In the genomic region with DNA sequence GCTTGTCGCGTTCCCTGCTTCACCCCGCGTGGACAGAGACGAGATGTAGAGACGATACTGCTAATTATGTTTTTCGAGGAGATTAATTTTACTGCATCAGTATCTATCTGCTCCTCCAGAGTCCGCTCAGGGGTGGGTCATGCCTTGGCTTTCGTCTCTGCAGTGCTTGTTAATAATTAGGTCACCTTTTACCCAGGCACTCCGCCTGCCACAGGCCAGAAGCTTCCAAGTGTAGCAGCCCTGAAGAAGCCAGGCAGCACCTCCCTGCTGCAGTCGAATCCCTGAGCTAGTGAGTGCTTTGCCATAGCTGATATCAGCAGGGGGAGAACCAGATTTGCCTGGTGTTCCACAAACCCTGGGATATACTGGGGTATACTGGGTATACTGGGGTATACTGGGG, we compare ENCODE assay signal across 23 mouse cellular contexts. TPM values are rescaled to one million over a fixed set of nuclear protein-coding genes. Genes with fewer than 3 reads are reported as not detected.
A peak's percentile ranks its signal among the peaks of the same experiment; 100 is the strongest.
DNase-seq lines count a peak whose midpoint lies in the region; ATAC-seq lines count a peak whose summit lies in the region.
"Had no signal": no experiment of that assay in that cellular context is flagged by ENCODE, and none has a peak within 500 bp of the region (broad histone marks: within the 10 kb centered on the region; RNA-seq: fewer than 3 reads in every experiment).

No protein-coding gene starts in this region.

- no peak overlapping the region for H3K27ac ChIP-seq in hindbrain, embryonic 14.5 days
- no peak overlapping the region for H3K27ac ChIP-seq in hindbrain, embryonic 10.5 days
- no peak overlapping the region for H3K27ac ChIP-seq in intestine, embryonic 16.5 days (ENCODE audit: low read length)
- H3K27ac ChIP-seq: embryonic facial prominence, embryonic 15.5 days; kidney, postnatal 0 days; limb, embryonic 13.5 days; liver, embryonic 12.5 days; midbrain, embryonic 12.5 days had no signal

- H3K9me3 ChIP-seq in hindbrain, embryonic 14.5 days (ENCODE audit: control insufficient read depth, low read length) = no peaks in the 10 kb centered on the region
- no peaks in the 10 kb centered on the region for H3K9me3 ChIP-seq in hindbrain, embryonic 10.5 days
- no peaks in the 10 kb centered on the region; the same call in 1 of the 2 replicates for H3K9me3 ChIP-seq in intestine, embryonic 16.5 days (ENCODE audit: control insufficient read depth, low read length)
- H3K9me3 ChIP-seq: limb, embryonic 13.5 days; liver, embryonic 12.5 days; midbrain, embryonic 12.5 days had no signal

- no peak overlapping the region for H3K4me3 ChIP-seq in hindbrain, embryonic 14.5 days (replicated peaks; ENCODE audit: low read length)
- no peak overlapping the region for H3K4me3 ChIP-seq in hindbrain, embryonic 10.5 days
- no peak overlapping the region for H3K4me3 ChIP-seq in intestine, embryonic 16.5 days (ENCODE audit: low read length)
- H3K4me3 ChIP-seq: embryonic facial prominence, embryonic 15.5 days; heart, embryonic 12.5 days; limb, embryonic 13.5 days; liver, embryonic 12.5 days; midbrain, embryonic 12.5 days had no signal

- H3K9ac ChIP-seq in hindbrain, embryonic 14.5 days = no peak overlapping the region
- H3K9ac ChIP-seq in intestine, embryonic 16.5 days (ENCODE audit: low read depth, low read length) = no peak overlapping the region
- H3K9ac ChIP-seq: embryonic facial prominence, embryonic 15.5 days; heart, embryonic 12.5 days; limb, embryonic 13.5 days; liver, embryonic 12.5 days; midbrain, embryonic 12.5 days had no signal

- no peak overlapping the region for H3K4me2 ChIP-seq in hindbrain, embryonic 14.5 days (replicated peaks)
- H3K4me2 ChIP-seq in intestine, embryonic 16.5 days (ENCODE audit: low read depth, low read length) = no peak overlapping the region
- H3K4me2 ChIP-seq: embryonic facial prominence, embryonic 15.5 days; heart, embryonic 12.5 days; limb, embryonic 13.5 days; liver, embryonic 12.5 days; midbrain, embryonic 12.5 days had no signal

- 74% methylated on average over 11 of the region's 11 CpGs for WGBS in hindbrain, embryonic 14.5 days
- 84% methylated on average over 11 of the region's 11 CpGs for WGBS in hindbrain, embryonic 10.5 days
- 55% methylated on average over 11 of the region's 11 CpGs for WGBS in intestine, embryonic 16.5 days

- no peaks in the 10 kb centered on the region for H3K27me3 ChIP-seq in hindbrain, embryonic 14.5 days (ENCODE audit: control insufficient read depth, insufficient read depth, low read length)
- H3K27me3 ChIP-seq in hindbrain, embryonic 10.5 days (ENCODE audit: insufficient read depth, poor library complexity, severe bottlenecking) = no peaks in the 10 kb centered on the region
- H3K27me3 ChIP-seq in intestine, embryonic 16.5 days (replicated peaks; ENCODE audit: control insufficient read depth, insufficient read depth, low read length) = no peaks in the 10 kb centered on the region; the same call in 1 of the 2 replicates
- H3K27me3 ChIP-seq: limb, embryonic 13.5 days; liver, embryonic 12.5 days had no signal

- H3K4me1 ChIP-seq in hindbrain, embryonic 14.5 days (replicated peaks; ENCODE audit: control insufficient read depth, insufficient read depth, low read length) = no peaks in the 10 kb centered on the region
- H3K4me1 ChIP-seq in hindbrain, embryonic 10.5 days (replicated peaks) = no peaks in the 10 kb centered on the region
- H3K4me1 ChIP-seq in intestine, embryonic 16.5 days (ENCODE audit: control insufficient read depth, insufficient read depth, low read length) = no peaks in the 10 kb centered on the region
- H3K4me1 ChIP-seq: embryonic facial prominence, embryonic 15.5 days; heart, embryonic 12.5 days; limb, embryonic 13.5 days; liver, embryonic 12.5 days; midbrain, embryonic 12.5 days had no signal

- no peak for DNase-seq in hindbrain, embryonic 14.5 days (ENCODE audit: low spot score)
- no peak for DNase-seq in hindbrain, embryonic 10.5 days (ENCODE audit: low spot score)
- peak; percentile 11 for DNase-seq in kidney, postnatal 14 days
- DNase-seq in kidney, adult 18-20 months = no peak
- peak; percentile 31 for DNase-seq in brain, adult 2 months (ENCODE audit: low read depth, low spot score)
- peak; percentile 18 to 25 for DNase-seq in kidney, postnatal 36 days
- DNase-seq in left cerebral cortex, adult 8-10 months (ENCODE audit: low spot score in 2 of 2) = no peak
- DNase-seq: adrenal gland, adult 2 months; cerebellum, adult 8-10 months; gastrocnemius, postnatal 14 days; heart, adult 18-20 months; heart, postnatal 10 days; layer of hippocampus, postnatal 36 days; lung, adult 18-20 months; lung, postnatal 10 days had no signal

- ATAC-seq in hindbrain, embryonic 14.5 days (ENCODE audit: low FRiP score) = 0 out of 2 replicates have a peak, but pooled peaks have one; percentile 32
- no peak for ATAC-seq in intestine, embryonic 16.5 days
- ATAC-seq: forebrain, embryonic 16.5 days; liver, embryonic 12.5 days had no signal

- H3K36me3 ChIP-seq in hindbrain, embryonic 14.5 days (replicated peaks; ENCODE audit: control insufficient read depth, insufficient read depth) = no peaks in the 10 kb centered on the region
- H3K36me3 ChIP-seq in hindbrain, embryonic 10.5 days = no peaks in the 10 kb centered on the region
- H3K36me3 ChIP-seq in intestine, embryonic 16.5 days (ENCODE audit: control insufficient read depth, insufficient read depth, low read length) = no peaks in the 10 kb centered on the region
- H3K36me3 ChIP-seq: embryonic facial prominence, embryonic 15.5 days; heart, embryonic 12.5 days; limb, embryonic 13.5 days; liver, embryonic 12.5 days; midbrain, embryonic 12.5 days had no signal

RNA-seq across cellular contexts. Expression of a gene that starts 8.8 kb away (rescaled TPM):
- 311 and 362 TPM in 2 replicates for polyA plus RNA-seq in hindbrain, embryonic 14.5 days (2014; fragmentation: Nextera tagmentation; extraction: Ambion mirVana)
- 142 and 224 TPM in 2 replicates for polyA plus RNA-seq in hindbrain, embryonic 10.5 days (2016; fragmentation: Nextera tagmentation; extraction: Ambion mirVana)
- 44.1 and 50.3 TPM in 2 replicates for polyA plus RNA-seq in intestine, embryonic 16.5 days (2015; fragmentation: Nextera tagmentation; extraction: Ambion mirVana)
- total RNA-seq in left cerebral cortex, adult 8-10 months (2022) = 100 to 1,000 TPM; 431 to 543 (median 480) TPM

RNA-seq across cellular contexts. Expression of a gene that starts 51.8 kb away (rescaled TPM):
- 17.8 TPM in 2 replicates for polyA plus RNA-seq in hindbrain, embryonic 14.5 days (2014; fragmentation: Nextera tagmentation; extraction: Ambion mirVana)
- 16.4 and 19.4 TPM in 2 replicates for polyA plus RNA-seq in hindbrain, embryonic 10.5 days (2016; fragmentation: Nextera tagmentation; extraction: Ambion mirVana)
- polyA plus RNA-seq in intestine, embryonic 16.5 days (2015; fragmentation: Nextera tagmentation; extraction: Ambion mirVana) = 7.8 and 9.9 TPM in 2 replicates
- 10 to 100 TPM; 16.7 to 22.0 (median 20.8) TPM for total RNA-seq in left cerebral cortex, adult 8-10 months (2022)

RNA-seq across cellular contexts. Expression of a gene that starts 51.8 kb away (rescaled TPM):
- 33.4 and 33.5 TPM in 2 replicates for polyA plus RNA-seq in hindbrain, embryonic 14.5 days (2014; fragmentation: Nextera tagmentation; extraction: Ambion mirVana)
- 101 and 148 TPM in 2 replicates for polyA plus RNA-seq in hindbrain, embryonic 10.5 days (2016; fragmentation: Nextera tagmentation; extraction: Ambion mirVana)
- 66.3 and 81.5 TPM in 2 replicates for polyA plus RNA-seq in intestine, embryonic 16.5 days (2015; fragmentation: Nextera tagmentation; extraction: Ambion mirVana)
- total RNA-seq in left cerebral cortex, adult 8-10 months (2022) = 10 to 100 TPM in 3 of 4 experiments, 1 to 10 TPM in 1; 8.1 to 15.0 (median 11.0) TPM

Comparison
In these comparisons a context has a peak if more than half of its experiments do, and no peak if none do; other contexts are left out.
1. DNase-seq: peak in kidney, postnatal 14 days (single experiment), brain, adult 2 months (single experiment) and kidney, postnatal 36 days (2 of 2); none in hindbrain, embryonic 14.5 days (single experiment), hindbrain, embryonic 10.5 days (single experiment), kidney, adult 18-20 months (single experiment) and left cerebral cortex, adult 8-10 months (0 of 2).